ENCODE assay signal across 9 mouse cellular contexts in genomic region chr17:3253508-3254176, GRCm38 (mm10).
DNase-seq lines count a peak whose midpoint lies in the region; ATAC-seq and TF ChIP-seq lines count a peak whose summit lies in the region.
"Had no signal": no experiment of that assay in that cellular context is flagged by ENCODE, and none has a peak within 500 bp of the region (broad histone marks: within the 10 kb centered on the region; RNA-seq: fewer than 3 reads in every experiment).

No protein-coding gene starts in this region.

- H3K4me1 ChIP-seq in hindbrain, postnatal 0 days (ENCODE audit: insufficient read depth, low read length) = peaks cover 7% of the 10 kb centered on the region
- peaks cover 13% of the 10 kb centered on the region for H3K4me1 ChIP-seq in hindbrain, embryonic 16.5 days (ENCODE audit: control insufficient read depth, insufficient read depth, low read depth, low read length)
- H3K4me1 ChIP-seq in CH12.LX (ENCODE audit: control insufficient read depth in 1 of 2, insufficient read depth in 2 of 2) = no peaks in the 10 kb centered on the region
- H3K4me1 ChIP-seq in hindbrain, embryonic 13.5 days (replicated peaks) = peaks cover 43% of the 10 kb centered on the region
- H3K4me1 ChIP-seq: embryonic facial prominence, embryonic 13.5 days had no signal

- no peak overlapping the region for H3K4me2 ChIP-seq in hindbrain, postnatal 0 days (ENCODE audit: low read depth, low read length)
- no peak overlapping the region for H3K4me2 ChIP-seq in hindbrain, embryonic 16.5 days (ENCODE audit: low read length)
- H3K4me2 ChIP-seq in CH12.LX (ENCODE audit: insufficient read depth, low read depth, poor library complexity, severe bottlenecking) = no peak overlapping the region
- no peak overlapping the region for H3K4me2 ChIP-seq in hindbrain, embryonic 13.5 days
- H3K4me2 ChIP-seq: embryonic facial prominence, embryonic 13.5 days had no signal

- peak; percentile 63 for TF ChIP-seq CTCF in hindbrain, postnatal 0 days (IDR thresholded peaks at IDR 0.05; ENCODE audit: low read depth)
- peak; percentile 61 to 71 for TF ChIP-seq CTCF in CH12.LX (conservative IDR thresholded peaks at IDR 0.05 in 1 of 2, IDR thresholded peaks at IDR 0.05 in 1 of 2; ENCODE audit: low read depth in 2 of 2, low read length in 2 of 2)

- DNase-seq in hindbrain, postnatal 0 days (ENCODE audit: low spot score) = peak; percentile 59
- peak; percentile 57 for DNase-seq in CH12.LX (ENCODE audit: extremely low read depth)
- peak; percentile 19 for DNase-seq in T-cell, adult 2 months (ENCODE audit: low spot score)
- DNase-seq in layer of hippocampus, postnatal 14 days (ENCODE audit: low spot score in 2 of 2) = peak; percentile 54 to 72
- peak; percentile 68 for DNase-seq in right cerebral cortex, postnatal 4 days

- no peaks in the 10 kb centered on the region for H3K9me3 ChIP-seq in hindbrain, postnatal 0 days (ENCODE audit: low read length)
- no peaks in the 10 kb centered on the region for H3K9me3 ChIP-seq in hindbrain, embryonic 16.5 days (ENCODE audit: control insufficient read depth, low read length)
- no peaks in the 10 kb centered on the region for H3K9me3 ChIP-seq in CH12.LX (replicated peaks; ENCODE audit: low read length)
- H3K9me3 ChIP-seq in hindbrain, embryonic 13.5 days = no peaks in the 10 kb centered on the region
- H3K9me3 ChIP-seq: embryonic facial prominence, embryonic 13.5 days had no signal

- H3K27me3 ChIP-seq in hindbrain, postnatal 0 days (ENCODE audit: insufficient read depth, low read length) = no peaks in the 10 kb centered on the region
- H3K27me3 ChIP-seq in hindbrain, embryonic 16.5 days (replicated peaks; ENCODE audit: control insufficient read depth, insufficient read depth, low read length) = no peaks in the 10 kb centered on the region
- H3K27me3 ChIP-seq in CH12.LX (replicated peaks) = no peaks in the 10 kb centered on the region
- no peaks in the 10 kb centered on the region for H3K27me3 ChIP-seq in hindbrain, embryonic 13.5 days
- H3K27me3 ChIP-seq: embryonic facial prominence, embryonic 13.5 days had no signal

- dilution Hi-C loops in CH12.LX (cut with MboI; ENCODE audit: extremely low pct_ligation_motif_present, extremely low pct_unique_long_range_greater_than_20kb, low sequenced_read_pairs) = no loop called here

- TF ChIP-seq RAD21 in CH12.LX (IDR thresholded peaks at IDR 0.05; ENCODE audit: low read depth, low read length) = peak; percentile 62

- in situ Hi-C loops in CH12.LX (cut with MboI; ENCODE audit: low pct_ligation_motif_present, low pct_unique_long_range_greater_than_20kb, low sequenced_read_pairs) = no loop called here

- TF ChIP-seq EP300 in CH12.LX (IDR thresholded peaks at IDR 0.05; ENCODE audit: low read length) = no peak

- no peak for ATAC-seq in hindbrain, postnatal 0 days
- no peak for ATAC-seq in hindbrain, embryonic 16.5 days
- 0 out of 2 replicates have a peak, but pooled peaks have one; percentile 49 for ATAC-seq in erythroid progenitor cell, adult 5-6 weeks (replicated peaks; ENCODE audit: low FRiP score, poor library complexity, severe bottlenecking)
- ATAC-seq in hindbrain, embryonic 13.5 days (ENCODE audit: low FRiP score) = no peak

- no peak for TF ChIP-seq POLR2A in CH12.LX (IDR thresholded peaks at IDR 0.05; ENCODE audit: low read depth, low read length)

- WGBS in hindbrain, postnatal 0 days = 75% methylated on average over 10 of the region's 10 CpGs
- WGBS in hindbrain, embryonic 16.5 days = 80% methylated on average over 10 of the region's 10 CpGs
- 85% methylated on average over 10 of the region's 10 CpGs for WGBS in hindbrain, embryonic 13.5 days

- no peak overlapping the region for H3K4me3 ChIP-seq in hindbrain, postnatal 0 days (ENCODE audit: low read length)
- no peak overlapping the region for H3K4me3 ChIP-seq in hindbrain, embryonic 16.5 days (ENCODE audit: low read length)
- H3K4me3 ChIP-seq in CH12.LX (replicated peaks in 1 of 3; ENCODE audit: low read depth in 2 of 3, low read length in 2 of 3, poor library complexity in 1 of 3) = no peak overlapping the region
- H3K4me3 ChIP-seq in hindbrain, embryonic 13.5 days = no peak overlapping the region
- H3K4me3 ChIP-seq: embryonic facial prominence, embryonic 13.5 days had no signal

- H3K79me2 ChIP-seq in CH12.LX (replicated peaks; ENCODE audit: control insufficient read depth, extremely low read depth, insufficient read depth, poor library complexity, severe bottlenecking) = no peaks in the 10 kb centered on the region

- H3K36me3 ChIP-seq in hindbrain, postnatal 0 days (ENCODE audit: insufficient read depth, low read length) = no peaks in the 10 kb centered on the region
- no peaks in the 10 kb centered on the region for H3K36me3 ChIP-seq in hindbrain, embryonic 16.5 days (ENCODE audit: control insufficient read depth, insufficient read depth, low read length)
- peaks cover 0 to 64% of the 10 kb centered on the region in 2 experiments for H3K36me3 ChIP-seq in CH12.LX (replicated peaks in 1 of 2; ENCODE audit: control insufficient read depth in 1 of 2, insufficient read depth in 1 of 2, low read length in 1 of 2)
- H3K36me3 ChIP-seq in hindbrain, embryonic 13.5 days = no peaks in the 10 kb centered on the region; the same call in 1 of the 2 replicates

- H3K9ac ChIP-seq in hindbrain, postnatal 0 days (replicated peaks; ENCODE audit: low read length) = no peak overlapping the region
- H3K9ac ChIP-seq in hindbrain, embryonic 16.5 days (ENCODE audit: low read depth, low read length) = no peak overlapping the region
- no peak overlapping the region for H3K9ac ChIP-seq in CH12.LX (ENCODE audit: insufficient read depth, low read depth)
- H3K9ac ChIP-seq in hindbrain, embryonic 13.5 days = no peak overlapping the region
- H3K9ac ChIP-seq: embryonic facial prominence, embryonic 13.5 days had no signal

- H3K27ac ChIP-seq in hindbrain, postnatal 0 days = no peak overlapping the region
- H3K27ac ChIP-seq in hindbrain, embryonic 16.5 days (ENCODE audit: low read depth, low read length) = no peak overlapping the region
- no peak overlapping the region for H3K27ac ChIP-seq in CH12.LX (ENCODE audit: insufficient read depth, low read depth)
- H3K27ac ChIP-seq in hindbrain, embryonic 13.5 days = no peak overlapping the region
- H3K27ac ChIP-seq: embryonic facial prominence, embryonic 13.5 days had no signal

TF ChIP-seq in CH12.LX, 34 proteins besides CTCF, POLR2A, EP300 and RAD21:
- TF ChIP-seq ZC3H11A (IDR thresholded peaks at IDR 0.05; ENCODE audit: low read depth, low read length) = no peak
- TF ChIP-seq SMC3 (IDR thresholded peaks at IDR 0.05; ENCODE audit: low read depth, low read length) = peak; percentile 14; the same call in 1 of the 2 replicates
- peak; percentile 28; the same call in 1 of the 2 replicates for TF ChIP-seq MEF2A (IDR thresholded peaks at IDR 0.05; ENCODE audit: borderline replicate concordance, low read depth, low read length)
